Mouse (Mus musculus) embryonic facial prominence, embryonic 15.5 days (tissue): Measurements from ENCODE around the gene Ccdc146. TPM values are rescaled to one million over a fixed set of nuclear protein-coding genes. Genes with fewer than 3 reads are reported as not detected.
"Not testable (repeated sequence)": the region's sequence is repeated elsewhere in the genome, so short reads cannot be mapped to it uniquely, and the experiment has no call there.

Experiments
- ATAC-seq: fragments of 200-750 bp; cut with Nextera tagmentation; 2 replicates; pipeline ENCODE4 v1.8.0; 2017; ENCODE audit warnings: low read depth, moderate TSS enrichment; ENCODE audit not compliant: insufficient number of reproducible peaks, low FRiP score, low TSS enrichment
- H3K27ac ChIP-seq: fragments of 300-500 bp; sonication (generic); replicated peaks from 2 replicates; pipeline ENCODE4 v1.5.1; 2015; ENCODE audit warnings: mild to moderate bottlenecking, inconsistent platforms
- H3K27me3 ChIP-seq: fragments of 300-500 bp; sonication (generic); 2 replicates; pipeline ENCODE4 v1.6.1; 2015; ENCODE audit warnings: inconsistent platforms
- H3K36me3 ChIP-seq: fragments of 300-500 bp; sonication (generic); 2 replicates; pipeline ENCODE4 v1.6.1; 2015; ENCODE audit warnings: mild to moderate bottlenecking, inconsistent platforms
- H3K4me1 ChIP-seq: fragments of 300-500 bp; sonication (generic); 2 replicates; pipeline ENCODE4 v1.6.1; 2015; ENCODE audit warnings: inconsistent platforms
- H3K4me2 ChIP-seq: fragments of 300-500 bp; sonication (generic); replicated peaks from 2 replicates; pipeline ENCODE4 v1.6.1; 2015; ENCODE audit warnings: mild to moderate bottlenecking, inconsistent platforms
- H3K4me3 ChIP-seq: fragments of 300-500 bp; sonication (generic); replicated peaks from 2 replicates; pipeline ENCODE4 v1.5.1; 2015; ENCODE audit warnings: mild to moderate bottlenecking, inconsistent platforms
- H3K9ac ChIP-seq: fragments of 300-500 bp; sonication (generic); 2 replicates; pipeline ENCODE4 v1.6.1; 2015; ENCODE audit warnings: inconsistent platforms
- H3K9me3 ChIP-seq: fragments of 300-500 bp; sonication (generic); replicated peaks from 2 replicates; pipeline ENCODE4 v1.6.1; 2016; ENCODE audit warnings: inconsistent platforms
- WGBS: fragments of 180-500 bp; shearing (Covaris S2); methylation state at CpG from one replicate; pipeline ENCODE4 v1.1.7; 2015; 5-methylcytosine and 5-hydroxymethylcytosine counted together
- polyA plus RNA-seq: library from polyadenylated mRNA; unstranded; fragments of >200 nt; fragmentation: Nextera tagmentation; extraction: Ambion mirVana; gene quantifications from 2 replicates; pipeline ENCODE4 v1.2.1, GENCODE M21; 2015

Gene Ccdc146
- polyA plus RNA-seq, 1 experiment from 2014 or later = 7.5 TPM

DNA sequence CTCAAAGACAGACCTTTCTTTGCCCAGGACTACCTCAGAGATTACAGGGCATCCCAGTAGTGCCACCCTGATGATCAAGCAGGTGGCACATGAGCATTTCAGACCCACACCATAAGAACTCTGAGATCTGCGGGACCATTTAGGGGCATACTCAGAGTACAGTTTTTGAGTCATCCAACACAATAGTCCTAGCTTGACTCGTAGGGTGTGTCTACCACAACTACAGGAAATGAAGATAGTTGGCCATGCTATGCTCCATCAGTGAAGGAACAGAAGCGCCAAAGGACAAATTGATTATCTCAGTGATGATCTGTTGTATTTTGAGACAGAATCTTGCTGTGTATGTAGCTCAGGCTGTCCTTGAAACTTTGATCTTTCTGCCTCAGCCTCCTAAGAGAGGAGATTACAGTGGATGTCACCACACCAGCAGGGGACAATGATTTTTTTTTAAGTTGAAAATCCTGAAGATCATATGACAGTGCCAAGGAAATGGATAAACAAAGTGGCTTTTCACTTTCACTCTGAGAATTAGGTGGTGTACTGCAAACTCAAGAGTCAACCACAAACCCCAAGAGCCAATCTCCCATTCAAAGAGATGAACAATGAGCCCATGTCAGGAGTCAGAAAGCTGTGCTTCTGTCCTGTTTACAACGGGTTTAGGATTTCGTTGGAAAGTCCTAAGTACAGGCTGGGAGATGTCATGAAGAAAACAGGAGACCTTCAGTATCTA lies 54.1 kb downstream of the Ccdc146 start:
- Histone ChIP-seq H3K27me3 (peaks cover 10% of the 10 kb centered on the region; the same call in 1 of the 2 replicates), H3K4me2 (no peak overlapping the region), H3K27ac (no peak overlapping the region), H3K4me1 (peaks cover 8% of the 10 kb centered on the region), H3K4me3 (no peak overlapping the region), H3K9ac (no peak overlapping the region), H3K36me3 (no peaks in the 10 kb centered on the region), H3K9me3 (no peaks in the 10 kb centered on the region)
- 81% methylated on average over 5 of the region's 5 CpGs for WGBS
- no peak for ATAC-seq

GRCm38 (mm10) chr5:21367514-21367913 lies 57.0 kb downstream of the Ccdc146 start:
- H3K9ac ChIP-seq = no peak overlapping the region
- H3K27me3 ChIP-seq = peaks cover 10% of the 10 kb centered on the region; the same call in 1 of the 2 replicates
- H3K4me2 ChIP-seq = no peak overlapping the region
- no peaks in the 10 kb centered on the region for H3K9me3 ChIP-seq
- 35% methylated on average over 2 of the region's 2 CpGs for WGBS
- peaks cover 3% of the 10 kb centered on the region for H3K4me1 ChIP-seq
- no peak overlapping the region for H3K4me3 ChIP-seq
- ATAC-seq = no peak
- no peaks in the 10 kb centered on the region for H3K36me3 ChIP-seq
- H3K27ac ChIP-seq = no peak overlapping the region

- H3K4me2 ChIP-seq = no peak overlapping the region
- no peak overlapping the region for H3K9ac ChIP-seq
- H3K36me3 ChIP-seq = no peaks in the 10 kb centered on the region
- H3K27ac ChIP-seq = no peak overlapping the region
- peaks cover 6% of the 10 kb centered on the region; the same call in 1 of the 2 replicates for H3K27me3 ChIP-seq
- no peak for ATAC-seq
- H3K4me3 ChIP-seq = no peak overlapping the region
- WGBS = 26% methylated on average over 4 of the region's 4 CpGs
- no peaks in the 10 kb centered on the region for H3K4me1 ChIP-seq
- no peaks in the 10 kb centered on the region for H3K9me3 ChIP-seq
Observed at GRCm38 (mm10) chr5:21366338-21367053, 58.0 kb downstream of the Ccdc146 start.

DNA sequence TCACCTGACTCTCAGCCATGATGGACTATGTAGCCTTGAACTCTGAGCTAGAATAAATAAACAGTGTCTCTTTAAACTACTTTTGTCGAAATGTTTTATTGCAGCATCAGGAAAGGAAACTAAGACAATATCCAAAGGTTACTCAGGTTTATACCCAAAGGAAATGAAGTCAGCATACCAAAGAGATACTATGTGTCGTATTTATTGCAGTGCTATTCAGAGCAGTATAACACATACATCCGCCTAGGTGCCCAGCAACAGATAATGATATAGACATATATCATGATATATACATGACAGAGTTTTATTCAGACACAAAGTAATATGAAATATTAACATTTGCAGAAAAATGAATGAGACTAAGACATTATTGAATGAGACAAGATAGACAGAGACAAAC lies 61.1 kb downstream of the Ccdc146 start:
- Histone ChIP-seq H3K4me1 (no peaks in the 10 kb centered on the region), H3K27me3 (no peaks in the 10 kb centered on the region), H3K9me3 (no peaks in the 10 kb centered on the region), H3K27ac (no peak overlapping the region), H3K4me2 (no peak overlapping the region), H3K36me3 (no peaks in the 10 kb centered on the region), H3K9ac (no peak overlapping the region), H3K4me3 (no peak overlapping the region)
- ATAC-seq = no peak
- WGBS = 75% methylated on average over 3 of the region's 3 CpGs

- Histone ChIP-seq H3K9me3 (no peaks in the 10 kb centered on the region), H3K27me3 (no peaks in the 10 kb centered on the region), H3K36me3 (no peaks in the 10 kb centered on the region), H3K4me1 (0 out of 2 replicates have a peak, but pooled peaks cover 5% of the 10 kb centered on the region), H3K4me3 (no peak overlapping the region), H3K9ac (no peak overlapping the region), H3K4me2 (no peak overlapping the region), H3K27ac (no peak overlapping the region)
- no peak for ATAC-seq
- 75% methylated on average over 3 of the region's 3 CpGs for WGBS
Observed at GRCm38 (mm10) chr5:21358648-21359047, 65.8 kb downstream of the Ccdc146 start.

GRCm38 (mm10) chr5:21351678-21352077 lies 72.8 kb downstream of the Ccdc146 start:
- Histone ChIP-seq H3K4me3 (no peak overlapping the region), H3K9ac (no peak overlapping the region), H3K27me3 (no peaks in the 10 kb centered on the region), H3K9me3 (no peaks in the 10 kb centered on the region), H3K36me3 (no peaks in the 10 kb centered on the region), H3K27ac (no peak overlapping the region), H3K4me2 (no peak overlapping the region), H3K4me1 (0 out of 2 replicates have a peak, but pooled peaks cover 5% of the 10 kb centered on the region)
- no peak for ATAC-seq

DNA sequence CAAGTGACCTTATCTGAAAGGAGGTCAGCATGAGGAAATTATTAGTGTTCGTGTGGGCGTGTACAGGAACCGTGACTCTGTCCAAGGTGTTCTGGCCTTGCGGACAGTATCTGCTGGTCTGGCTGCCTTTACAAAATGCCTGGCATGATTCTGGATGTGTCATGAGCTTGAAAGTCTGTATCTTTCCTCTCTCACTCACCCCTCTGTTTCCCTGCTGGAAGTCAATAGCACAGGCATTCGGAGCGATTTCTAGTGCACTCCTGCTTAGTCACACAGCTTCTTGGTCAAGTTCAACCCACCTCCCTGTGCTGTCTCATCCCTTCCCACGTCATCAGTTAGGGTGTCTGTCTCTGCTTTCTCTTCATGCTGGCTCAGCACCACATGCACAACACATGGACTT lies 76.1 kb downstream of the Ccdc146 start:
- no peak overlapping the region for H3K4me2 ChIP-seq
- H3K4me1 ChIP-seq = no peaks in the 10 kb centered on the region
- WGBS = 60% methylated on average over 7 of the region's 7 CpGs
- no peaks in the 10 kb centered on the region for H3K36me3 ChIP-seq
- H3K27ac ChIP-seq = no peak overlapping the region
- H3K9ac ChIP-seq = no peak overlapping the region
- no peak overlapping the region for H3K4me3 ChIP-seq
- no peak for ATAC-seq
- no peaks in the 10 kb centered on the region for H3K27me3 ChIP-seq
- H3K9me3 ChIP-seq = no peaks in the 10 kb centered on the region

DNA sequence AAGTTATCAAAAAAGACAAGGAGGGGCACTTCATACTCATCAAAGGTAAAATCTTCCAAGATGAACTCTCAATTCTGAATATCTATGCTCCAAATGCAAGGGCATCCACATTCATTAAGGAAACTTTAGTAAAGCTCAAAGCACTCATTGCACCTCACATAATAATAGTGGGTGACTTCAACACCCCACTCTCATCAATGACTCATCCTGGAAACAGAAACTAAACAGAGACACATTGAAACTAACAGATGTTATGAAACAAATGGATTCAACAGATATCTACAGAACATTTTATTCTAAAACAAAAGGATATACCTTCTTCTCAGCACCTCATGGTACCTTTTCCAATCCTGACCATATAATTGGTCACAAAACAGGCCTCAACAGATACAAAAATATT lies 82.2 kb downstream of the Ccdc146 start:
- not testable (repeated sequence) for H3K9me3 ChIP-seq, H3K4me1 ChIP-seq, H3K36me3 ChIP-seq, H3K4me3 ChIP-seq, ATAC-seq, H3K4me2 ChIP-seq, H3K27ac ChIP-seq, H3K9ac ChIP-seq, H3K27me3 ChIP-seq

- H3K36me3 ChIP-seq = no peaks in the 10 kb centered on the region
- H3K4me2 ChIP-seq = no peak overlapping the region
- 86% methylated on average over 1 of the region's 1 CpGs for WGBS
- H3K27ac ChIP-seq = no peak overlapping the region
- H3K4me3 ChIP-seq = no peak overlapping the region
- H3K9me3 ChIP-seq = no peaks in the 10 kb centered on the region
- no peak overlapping the region for H3K9ac ChIP-seq
- H3K27me3 ChIP-seq = no peaks in the 10 kb centered on the region
- ATAC-seq = no peak
- H3K4me1 ChIP-seq = peaks cover 8% of the 10 kb centered on the region
Observed at GRCm38 (mm10) chr5:21332119-21332518, 92.4 kb downstream of the Ccdc146 start.

DNA sequence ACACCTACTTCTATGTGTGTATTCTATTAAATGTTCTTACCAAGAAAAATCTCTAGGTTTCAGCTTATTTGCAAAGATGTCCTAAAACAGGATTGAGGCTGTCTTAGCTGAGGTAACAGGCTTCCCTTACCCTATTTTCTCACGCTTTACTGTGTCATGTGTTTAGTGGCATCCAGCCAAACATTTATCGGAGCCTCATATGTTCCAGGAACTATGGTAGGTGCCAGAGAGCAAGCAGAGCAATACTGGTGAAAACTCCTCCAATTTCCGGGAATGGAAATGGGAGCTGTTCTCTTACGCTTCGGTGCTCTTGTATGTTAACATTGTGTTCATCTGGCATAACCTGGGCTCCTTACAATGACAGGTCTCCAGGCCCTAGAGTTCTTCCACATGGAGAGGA lies 92.8 kb downstream of the Ccdc146 start:
- no peak for ATAC-seq
- Histone ChIP-seq H3K9me3 (no peaks in the 10 kb centered on the region), H3K4me3 (no peak overlapping the region), H3K36me3 (no peaks in the 10 kb centered on the region), H3K4me2 (no peak overlapping the region), H3K4me1 (peaks cover 8% of the 10 kb centered on the region), H3K9ac (no peak overlapping the region), H3K27ac (no peak overlapping the region), H3K27me3 (no peaks in the 10 kb centered on the region)
- WGBS = 69% methylated on average over 5 of the region's 5 CpGs

DNA sequence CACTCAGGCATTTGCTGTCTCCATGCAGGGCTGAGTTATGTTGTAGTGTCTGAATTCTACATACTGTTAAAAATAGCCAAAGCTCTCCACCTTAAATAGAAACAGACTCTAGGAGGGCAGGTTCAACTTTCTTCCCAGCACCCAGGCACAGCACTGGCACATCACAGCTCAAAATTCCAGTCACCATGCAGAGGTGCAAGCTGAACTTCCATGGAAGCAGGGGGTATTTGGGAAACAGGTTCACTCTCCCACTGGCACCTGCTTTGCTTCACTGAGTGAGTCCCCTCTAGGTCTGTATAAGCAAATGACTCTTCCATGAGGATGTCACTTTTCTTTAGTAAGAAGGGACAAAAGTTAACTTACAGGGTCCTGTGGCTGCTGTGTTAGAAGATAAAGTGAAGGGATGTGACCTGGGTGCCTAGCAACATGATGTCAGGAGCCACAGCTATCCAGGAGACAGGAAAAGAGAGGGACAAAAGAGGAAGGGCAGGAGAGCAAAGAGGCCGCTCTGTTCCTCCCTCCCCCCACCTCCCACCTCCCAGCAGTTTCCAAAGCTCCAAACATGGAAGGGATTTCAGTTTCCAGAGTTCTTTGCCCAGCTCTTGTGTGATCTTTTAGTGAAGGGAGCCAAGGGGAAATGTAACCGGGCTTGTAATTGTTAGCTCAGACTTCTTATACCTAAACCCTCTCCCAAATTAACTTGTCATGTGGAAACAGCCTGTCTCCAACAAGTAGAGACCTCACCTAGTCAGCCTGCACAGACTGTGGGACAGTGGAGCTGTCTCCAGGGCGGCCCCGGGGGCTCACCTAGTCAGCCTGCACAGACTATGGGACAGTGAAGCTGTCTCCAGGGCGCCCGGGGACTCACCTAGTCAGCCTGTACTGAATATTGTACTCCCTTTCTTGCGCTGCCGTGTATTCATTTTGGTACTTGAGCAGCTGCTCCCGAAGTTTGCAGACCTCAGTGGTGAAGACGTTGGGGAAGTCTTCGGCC lies 94.5 kb downstream of the Ccdc146 start:
- ATAC-seq = 0 out of 2 replicates have a peak, but pooled peaks have one; percentile 43
- Histone ChIP-seq H3K27ac (no peak overlapping the region), H3K9me3 (no peaks in the 10 kb centered on the region), H3K9ac (no peak overlapping the region), H3K36me3 (no peaks in the 10 kb centered on the region), H3K4me2 (no peak overlapping the region), H3K27me3 (no peaks in the 10 kb centered on the region), H3K4me3 (no peak overlapping the region), H3K4me1 (peaks cover 8% of the 10 kb centered on the region)
- 40% methylated on average over 11 of the region's 11 CpGs for WGBS
